Mouse (Mus musculus) kidney, postnatal 4 days (tissue): ENCODE data around the gene Ctcfl.

Experiments used
- DNase-seq, 2 experiments: peaks; one replicate each; pipeline ENCODE4 v3.0.0; 2021; ENCODE audit warnings: mixed read lengths in 2 of 2

The Ctcfl gene

GRCm38 (mm10) chr2:173119023-173119944, at the start of gene Ctcfl:
Gene Ctcfl (minus strand): TSS chr2:173119525.
- no peak for DNase-seq

- DNase-seq, result peak in 1 of 2 experiments; percentile 46
These were observed 49.1 kb upstream of the Ctcfl start for GRCm38 (mm10) chr2:173168411-173168851.

GRCm38 (mm10) chr2:173165357-173165756, 46.0 kb upstream of the Ctcfl start:
- no peak for DNase-seq

GRCm38 (mm10) chr2:173164946-173165345, 45.6 kb upstream of the Ctcfl start:
- DNase-seq, result peak in 1 of 2 experiments; percentile 7

- peak; percentile 77 to 79 for DNase-seq
These were observed 45.0 kb upstream of the Ctcfl start for GRCm38 (mm10) chr2:173164358-173164757.

- DNase-seq, result peak; percentile 40 to 60
These were observed 44.1 kb upstream of the Ctcfl start for GRCm38 (mm10) chr2:173163380-173163779.

GRCm38 (mm10) chr2:173159354-173160311, 40.3 kb upstream of the Ctcfl start:
- DNase-seq, result peak; percentile 74 to 86

GRCm38 (mm10) chr2:173158390-173159055, 39.2 kb upstream of the Ctcfl start:
- no peak for DNase-seq

- DNase-seq, result no peak
These were observed 38.5 kb upstream of the Ctcfl start for GRCm38 (mm10) chr2:173157871-173158270.

GRCm38 (mm10) chr2:173157376-173157775, 38.1 kb upstream of the Ctcfl start:
- no peak for DNase-seq

- DNase-seq, result no peak
These were observed 37.6 kb upstream of the Ctcfl start for GRCm38 (mm10) chr2:173156923-173157322.

- no peak for DNase-seq
These were observed 36.6 kb upstream of the Ctcfl start for GRCm38 (mm10) chr2:173155907-173156306.

GRCm38 (mm10) chr2:173154962-173155361, 35.6 kb upstream of the Ctcfl start:
- no peak for DNase-seq

GRCm38 (mm10) chr2:173154513-173154912, 35.2 kb upstream of the Ctcfl start:
- DNase-seq, result no peak

GRCm38 (mm10) chr2:173153266-173153665, 33.9 kb upstream of the Ctcfl start:
- DNase-seq, result no peak

- peak; percentile 74 to 82 for DNase-seq
These were observed 33.3 kb upstream of the Ctcfl start, which contains the start of gene Pck1 for GRCm38 (mm10) chr2:173152436-173153151. Gene Pck1 (plus strand): TSS chr2:173153048.

- no peak for DNase-seq
These were observed 32.5 kb upstream of the Ctcfl start for GRCm38 (mm10) chr2:173151784-173152284.

- DNase-seq, result no peak
These were observed 32.0 kb upstream of the Ctcfl start for GRCm38 (mm10) chr2:173151352-173151751.

- no peak for DNase-seq
These were observed 28.7 kb upstream of the Ctcfl start for GRCm38 (mm10) chr2:173148001-173148400.

- no peak for DNase-seq
These were observed 27.4 kb upstream of the Ctcfl start for GRCm38 (mm10) chr2:173146728-173147127.

GRCm38 (mm10) chr2:173145808-173146207, 26.5 kb upstream of the Ctcfl start:
- no peak for DNase-seq

GRCm38 (mm10) chr2:173143611-173144010, 24.3 kb upstream of the Ctcfl start:
- no peak for DNase-seq
